Mouse (Mus musculus): ENCODE data around the gene Pitpnm1. TPM values are rescaled to one million over a fixed set of nuclear protein-coding genes. Genes with fewer than 3 reads are reported as not detected.

Pitpnm1 gene
- total RNA-seq, 2 experiments from 2014 or later, result 3.7 to 4.2 TPM

GRCm38 (mm10) chr19:4149283-4149682 is 49.5 kb downstream of the Pitpnm1 start:
- intact Hi-C loops (cut with DNase I; ENCODE audit: low total_unique reads), result no loop called here
- no peak for DNase-seq

GRCm38 (mm10) chr19:4149764-4150461 is 50.1 kb downstream of the Pitpnm1 start:
- intact Hi-C loops (cut with DNase I; ENCODE audit: low total_unique reads), result no loop called here

GRCm38 (mm10) chr19:4150567-4151487 is 51.0 kb downstream of the Pitpnm1 start:
- intact Hi-C loops (cut with DNase I; ENCODE audit: low total_unique reads), result no loop called here
- no peak for DNase-seq

More at GRCm38 (mm10) chr19:4149764-4150461, 50.1 kb downstream of the Pitpnm1 start:
- no peak for DNase-seq

- intact Hi-C loops (cut with DNase I; ENCODE audit: low total_unique reads), result no loop called here
- no peak for DNase-seq
Observed at GRCm38 (mm10) chr19:4151488-4151860, 51.7 kb downstream of the Pitpnm1 start.

- DNase-seq, result no peak
- intact Hi-C loops (cut with DNase I; ENCODE audit: low total_unique reads), result no loop called here
Observed at GRCm38 (mm10) chr19:4151898-4152297, 52.1 kb downstream of the Pitpnm1 start.

- intact Hi-C loops (cut with DNase I; ENCODE audit: low total_unique reads), result no loop called here
Observed at GRCm38 (mm10) chr19:4152445-4153231, 52.8 kb downstream of the Pitpnm1 start.

GRCm38 (mm10) chr19:4153232-4153654 is 53.4 kb downstream of the Pitpnm1 start, which contains the start of gene Ptprcap:
Gene Ptprcap (plus strand): TSS chr19:4153604.
- intact Hi-C loops (cut with DNase I; ENCODE audit: low total_unique reads), result no loop called here
- no peak for DNase-seq

More at GRCm38 (mm10) chr19:4152445-4153231, 52.8 kb downstream of the Pitpnm1 start:
- DNase-seq, result no peak

GRCm38 (mm10) chr19:4154437-4155222 is 54.8 kb downstream of the Pitpnm1 start:
- intact Hi-C loops (cut with DNase I; ENCODE audit: low total_unique reads), result no loop called here
- DNase-seq, result no peak

GRCm38 (mm10) chr19:4155223-4156072 is 55.6 kb downstream of the Pitpnm1 start:
- intact Hi-C loops (cut with DNase I; ENCODE audit: low total_unique reads), result no loop called here
- no peak for DNase-seq

- intact Hi-C loops (cut with DNase I; ENCODE audit: low total_unique reads), result no loop called here
- DNase-seq, result no peak
Observed at GRCm38 (mm10) chr19:4156073-4156579, 56.3 kb downstream of the Pitpnm1 start.

- intact Hi-C loops (cut with DNase I; ENCODE audit: low total_unique reads), result no loop called here
Observed at GRCm38 (mm10) chr19:4156771-4157170, 57.0 kb downstream of the Pitpnm1 start.

GRCm38 (mm10) chr19:4159049-4159448 is 59.3 kb downstream of the Pitpnm1 start:
- intact Hi-C loops (cut with DNase I; ENCODE audit: low total_unique reads), result no loop called here
- no peak for DNase-seq

More at GRCm38 (mm10) chr19:4156771-4157170, 57.0 kb downstream of the Pitpnm1 start:
- no peak for DNase-seq

GRCm38 (mm10) chr19:4162646-4163542 is 63.1 kb downstream of the Pitpnm1 start, which contains the start of gene Rps6kb2:
Gene Rps6kb2 (minus strand): TSS chr19:4163354.
- DNase-seq, result peak; percentile 95
- intact Hi-C loops (cut with DNase I; ENCODE audit: low total_unique reads), result no loop called here

GRCm38 (mm10) chr19:4163543-4163887 is 63.7 kb downstream of the Pitpnm1 start:
- intact Hi-C loops (cut with DNase I; ENCODE audit: low total_unique reads), result no loop called here

More at GRCm38 (mm10) chr19:4163543-4163887, 63.7 kb downstream of the Pitpnm1 start:
- DNase-seq, result no peak
